Mouse (Mus musculus): ENCODE measurements around the gene Ube2u. TPM values are rescaled to one million over a fixed set of nuclear protein-coding genes. Genes with fewer than 3 reads are reported as not detected.

Ube2u gene
- polyA plus RNA-seq, 1 experiment, result not detected

DNA sequence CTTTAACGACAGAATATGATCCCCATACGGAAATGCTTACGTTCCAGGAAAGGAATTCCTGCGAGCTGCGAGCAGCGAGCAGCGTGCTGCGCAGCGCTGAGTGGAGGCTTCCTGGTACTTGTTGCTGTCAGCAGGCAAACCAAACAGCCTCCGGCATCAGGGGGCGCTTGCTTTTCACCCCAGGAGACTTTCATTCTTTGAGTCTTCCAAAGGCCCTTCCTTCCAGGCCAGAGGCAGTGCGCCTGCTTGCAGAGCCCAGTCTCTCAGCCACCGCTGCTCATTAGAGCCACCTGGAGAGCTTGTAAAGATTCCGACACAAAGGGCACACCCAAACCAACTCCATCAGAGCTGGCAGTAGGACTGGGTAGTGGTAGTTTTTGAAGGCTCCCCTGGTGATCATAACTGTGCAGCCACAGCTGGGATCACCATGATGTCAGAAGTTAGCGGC lies 48.9 kb downstream of the Ube2u start:
- no peaks in the 10 kb centered on the region for H3K79me3 ChIP-seq (ENCODE audit: low read depth)
- no peak for TF ChIP-seq MYOD1 (IDR thresholded peaks at IDR 0.05; ENCODE audit: control insufficient read depth, insufficient read length, low read depth)
- no peak for TF ChIP-seq CTCF (IDR thresholded peaks at IDR 0.05; ENCODE audit: control insufficient read depth, insufficient read depth, insufficient read length)
- no peak for TF ChIP-seq USF1 (IDR thresholded peaks at IDR 0.05; ENCODE audit: low read depth)
- TF ChIP-seq CEBPB (IDR thresholded peaks at IDR 0.05; ENCODE audit: low read depth), result no peak
- TF ChIP-seq MAX (IDR thresholded peaks at IDR 0.05), result no peak
- no peak overlapping the region for H3K4me3 ChIP-seq (ENCODE audit: insufficient read depth, poor library complexity, severe bottlenecking)
- no peaks in the 10 kb centered on the region for H3K36me3 ChIP-seq (ENCODE audit: control insufficient read depth, insufficient read depth)
- no peaks in the 10 kb centered on the region for H3K27me3 ChIP-seq (ENCODE audit: control insufficient read depth, insufficient read depth, insufficient read length)
- H3K79me2 ChIP-seq (ENCODE audit: control insufficient read depth, insufficient read depth), result no peaks in the 10 kb centered on the region
- H3ac ChIP-seq (ENCODE audit: control insufficient read depth, insufficient read length, low read depth), result no peak overlapping the region

- Histone ChIP-seq H3ac (ENCODE audit: control insufficient read depth, insufficient read length, low read depth) (no peak overlapping the region), H3K27me3 (ENCODE audit: control insufficient read depth, insufficient read depth, insufficient read length) (no peaks in the 10 kb centered on the region), H3K4me3 (ENCODE audit: insufficient read depth, poor library complexity, severe bottlenecking) (no peak overlapping the region), H3K79me3 (ENCODE audit: low read depth) (no peaks in the 10 kb centered on the region), H3K36me3 (ENCODE audit: control insufficient read depth, insufficient read depth) (no peaks in the 10 kb centered on the region), H3K79me2 (ENCODE audit: control insufficient read depth, insufficient read depth) (no peaks in the 10 kb centered on the region)
- TF ChIP-seq MYOD1 (IDR thresholded peaks at IDR 0.05; ENCODE audit: control insufficient read depth, insufficient read length, low read depth) (no peak), FOSL1 (IDR thresholded peaks at IDR 0.05; ENCODE audit: insufficient read depth, low read length, poor library complexity, severe bottlenecking) (no peak), MAX (IDR thresholded peaks at IDR 0.05) (no peak), CEBPB (IDR thresholded peaks at IDR 0.05; ENCODE audit: low read depth) (no peak), CTCF (IDR thresholded peaks at IDR 0.05; ENCODE audit: control insufficient read depth, insufficient read depth, insufficient read length) (no peak), MYOG (IDR thresholded peaks at IDR 0.05; ENCODE audit: control insufficient read depth, extremely low read depth, insufficient read length) (no peak), USF1 (IDR thresholded peaks at IDR 0.05; ENCODE audit: low read depth) (no peak)
Observed at GRCm38 (mm10) chr4:100533607-100534006, 55.0 kb downstream of the Ube2u start.

DNA sequence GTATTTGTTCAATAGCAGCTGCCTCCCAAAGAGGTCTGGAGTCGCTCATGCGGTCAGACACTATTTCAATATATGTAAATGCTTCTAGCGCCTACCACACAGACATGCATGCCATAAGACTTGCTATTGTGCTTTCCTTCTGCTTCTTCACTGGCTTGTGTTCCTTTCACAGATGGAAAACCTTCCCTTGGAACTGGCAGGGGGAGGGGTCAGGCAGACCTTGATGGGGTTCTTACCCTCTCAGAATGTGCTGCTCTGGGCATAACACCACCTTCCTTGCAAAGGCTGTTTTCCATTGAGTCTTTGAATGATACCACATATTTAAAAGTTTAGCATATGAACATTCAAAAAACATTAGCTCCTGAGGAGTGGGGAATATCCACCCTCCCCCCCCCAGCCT lies 56.3 kb downstream of the Ube2u start:
- no peak overlapping the region for H3ac ChIP-seq (ENCODE audit: control insufficient read depth, insufficient read length, low read depth)

DNA sequence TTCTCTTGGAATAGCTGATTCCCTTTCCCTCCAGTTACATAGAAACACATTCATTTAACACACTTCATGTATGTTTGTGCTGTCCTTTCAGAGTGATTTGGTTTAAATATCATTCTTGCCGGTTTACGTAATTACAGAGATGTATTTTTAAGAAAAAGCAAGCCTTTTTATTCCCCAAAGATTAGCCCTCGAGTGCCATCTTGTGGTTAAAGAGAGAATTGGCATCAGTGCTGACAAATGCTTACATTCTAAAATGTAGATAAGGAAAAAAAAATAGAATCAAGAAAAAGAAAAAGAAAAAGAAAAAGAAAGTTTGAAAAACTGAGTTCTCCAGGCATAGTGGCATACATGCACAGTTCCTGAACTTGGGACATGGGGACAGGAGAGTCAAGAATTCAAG lies 59.2 kb downstream of the Ube2u start:
- Histone ChIP-seq H3K79me3 (ENCODE audit: low read depth) (no peaks in the 10 kb centered on the region), H3K36me3 (ENCODE audit: control insufficient read depth, insufficient read depth) (no peaks in the 10 kb centered on the region), H3K4me3 (ENCODE audit: insufficient read depth, poor library complexity, severe bottlenecking) (no peak overlapping the region), H3K79me2 (ENCODE audit: control insufficient read depth, insufficient read depth) (no peaks in the 10 kb centered on the region), H3ac (ENCODE audit: control insufficient read depth, insufficient read length, low read depth) (no peak overlapping the region), H3K27me3 (ENCODE audit: control insufficient read depth, insufficient read depth, insufficient read length) (no peaks in the 10 kb centered on the region)
- TF ChIP-seq MAX (IDR thresholded peaks at IDR 0.05) (no peak), CTCF (IDR thresholded peaks at IDR 0.05; ENCODE audit: control insufficient read depth, insufficient read depth, insufficient read length) (no peak), FOSL1 (IDR thresholded peaks at IDR 0.05; ENCODE audit: insufficient read depth, low read length, poor library complexity, severe bottlenecking) (no peak), MYOG (IDR thresholded peaks at IDR 0.05; ENCODE audit: control insufficient read depth, extremely low read depth, insufficient read length) (no peak), CEBPB (IDR thresholded peaks at IDR 0.05; ENCODE audit: low read depth) (no peak), USF1 (IDR thresholded peaks at IDR 0.05; ENCODE audit: low read depth) (no peak), MYOD1 (IDR thresholded peaks at IDR 0.05; ENCODE audit: control insufficient read depth, insufficient read length, low read depth) (no peak)

More for the DNA sequence above, 56.3 kb downstream of the Ube2u start:
- Histone ChIP-seq H3K4me3 (ENCODE audit: insufficient read depth, poor library complexity, severe bottlenecking) (no peak overlapping the region), H3K79me2 (ENCODE audit: control insufficient read depth, insufficient read depth) (no peaks in the 10 kb centered on the region), H3K79me3 (ENCODE audit: low read depth) (no peaks in the 10 kb centered on the region), H3K36me3 (ENCODE audit: control insufficient read depth, insufficient read depth) (no peaks in the 10 kb centered on the region), H3K27me3 (ENCODE audit: control insufficient read depth, insufficient read depth, insufficient read length) (no peaks in the 10 kb centered on the region)
- TF ChIP-seq CEBPB (IDR thresholded peaks at IDR 0.05; ENCODE audit: low read depth), result no peak
- TF ChIP-seq MAX (IDR thresholded peaks at IDR 0.05), result no peak
- no peak for TF ChIP-seq MYOD1 (IDR thresholded peaks at IDR 0.05; ENCODE audit: control insufficient read depth, insufficient read length, low read depth)
- no peak for TF ChIP-seq CTCF (IDR thresholded peaks at IDR 0.05; ENCODE audit: control insufficient read depth, insufficient read depth, insufficient read length)
- TF ChIP-seq FOSL1 (IDR thresholded peaks at IDR 0.05; ENCODE audit: insufficient read depth, low read length, poor library complexity, severe bottlenecking), result no peak
- no peak for TF ChIP-seq MYOG (IDR thresholded peaks at IDR 0.05; ENCODE audit: control insufficient read depth, extremely low read depth, insufficient read length)
- no peak for TF ChIP-seq USF1 (IDR thresholded peaks at IDR 0.05; ENCODE audit: low read depth)

- no peaks in the 10 kb centered on the region for H3K36me3 ChIP-seq (ENCODE audit: control insufficient read depth, insufficient read depth)
- no peak overlapping the region for H3ac ChIP-seq (ENCODE audit: control insufficient read depth, insufficient read length, low read depth)
- no peak overlapping the region for H3K4me3 ChIP-seq (ENCODE audit: insufficient read depth, poor library complexity, severe bottlenecking)
- no peaks in the 10 kb centered on the region for H3K79me2 ChIP-seq (ENCODE audit: control insufficient read depth, insufficient read depth)
- no peaks in the 10 kb centered on the region for H3K79me3 ChIP-seq (ENCODE audit: low read depth)
- TF ChIP-seq CEBPB (IDR thresholded peaks at IDR 0.05; ENCODE audit: low read depth) (no peak), USF1 (IDR thresholded peaks at IDR 0.05; ENCODE audit: low read depth) (no peak), MAX (IDR thresholded peaks at IDR 0.05) (no peak), FOSL1 (IDR thresholded peaks at IDR 0.05; ENCODE audit: insufficient read depth, low read length, poor library complexity, severe bottlenecking) (no peak), CTCF (IDR thresholded peaks at IDR 0.05; ENCODE audit: control insufficient read depth, insufficient read depth, insufficient read length) (no peak), MYOD1 (IDR thresholded peaks at IDR 0.05; ENCODE audit: control insufficient read depth, insufficient read length, low read depth) (no peak), MYOG (IDR thresholded peaks at IDR 0.05; ENCODE audit: control insufficient read depth, extremely low read depth, insufficient read length) (no peak)
- H3K27me3 ChIP-seq (ENCODE audit: control insufficient read depth, insufficient read depth, insufficient read length), result no peaks in the 10 kb centered on the region
Observed at GRCm38 (mm10) chr4:100539483-100539882, 60.8 kb downstream of the Ube2u start.

DNA sequence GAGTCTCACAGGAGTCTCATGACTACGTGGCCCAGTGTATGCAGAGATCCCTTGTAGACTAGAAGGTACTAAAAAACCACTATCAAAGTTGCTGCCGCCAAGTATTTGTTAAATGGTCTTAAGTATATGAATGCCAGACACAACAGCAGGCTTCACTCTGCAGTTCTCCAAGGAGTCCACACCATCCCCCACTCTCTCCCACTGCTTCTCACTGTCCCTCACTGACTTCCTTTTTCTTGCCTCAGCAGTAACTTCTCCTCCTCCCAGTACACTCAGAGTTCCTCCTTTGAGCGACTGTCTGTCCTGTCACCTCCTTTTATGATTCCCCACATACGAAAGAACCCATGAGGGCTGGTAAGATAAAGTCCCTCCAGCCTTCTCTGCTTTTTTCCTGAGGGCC lies 69.3 kb downstream of the Ube2u start:
- Histone ChIP-seq H3K36me3 (ENCODE audit: control insufficient read depth, insufficient read depth) (no peaks in the 10 kb centered on the region), H3ac (ENCODE audit: control insufficient read depth, insufficient read length, low read depth) (no peak overlapping the region), H3K27me3 (ENCODE audit: control insufficient read depth, insufficient read depth, insufficient read length) (no peaks in the 10 kb centered on the region), H3K79me3 (ENCODE audit: low read depth) (no peaks in the 10 kb centered on the region), H3K4me3 (ENCODE audit: insufficient read depth, poor library complexity, severe bottlenecking) (no peak overlapping the region), H3K79me2 (ENCODE audit: control insufficient read depth, insufficient read depth) (no peaks in the 10 kb centered on the region)
- TF ChIP-seq CTCF (IDR thresholded peaks at IDR 0.05; ENCODE audit: control insufficient read depth, insufficient read depth, insufficient read length), result no peak
- TF ChIP-seq FOSL1 (IDR thresholded peaks at IDR 0.05; ENCODE audit: insufficient read depth, low read length, poor library complexity, severe bottlenecking), result no peak
- no peak for TF ChIP-seq MYOG (IDR thresholded peaks at IDR 0.05; ENCODE audit: control insufficient read depth, extremely low read depth, insufficient read length)
- no peak for TF ChIP-seq MAX (IDR thresholded peaks at IDR 0.05)
- no peak for TF ChIP-seq CEBPB (IDR thresholded peaks at IDR 0.05; ENCODE audit: low read depth)
- TF ChIP-seq USF1 (IDR thresholded peaks at IDR 0.05; ENCODE audit: low read depth), result no peak
- TF ChIP-seq MYOD1 (IDR thresholded peaks at IDR 0.05; ENCODE audit: control insufficient read depth, insufficient read length, low read depth), result no peak
